Mouse (Mus musculus) thymus, postnatal 10 days (tissue): ENCODE measurements at regions not wholly inside any gene's neighbourhood (a gene's known extent, or its start where the extent isn't known, plus 50 kb on each side); places are given as distances from the start of the nearest gene placed in this dataset.

Source experiments
- DNase-seq, 2 experiments: peaks; one replicate each; pipeline ENCODE4 v3.0.0; 2021; ENCODE audit warnings: low spot score in 2 of 2

DNA sequence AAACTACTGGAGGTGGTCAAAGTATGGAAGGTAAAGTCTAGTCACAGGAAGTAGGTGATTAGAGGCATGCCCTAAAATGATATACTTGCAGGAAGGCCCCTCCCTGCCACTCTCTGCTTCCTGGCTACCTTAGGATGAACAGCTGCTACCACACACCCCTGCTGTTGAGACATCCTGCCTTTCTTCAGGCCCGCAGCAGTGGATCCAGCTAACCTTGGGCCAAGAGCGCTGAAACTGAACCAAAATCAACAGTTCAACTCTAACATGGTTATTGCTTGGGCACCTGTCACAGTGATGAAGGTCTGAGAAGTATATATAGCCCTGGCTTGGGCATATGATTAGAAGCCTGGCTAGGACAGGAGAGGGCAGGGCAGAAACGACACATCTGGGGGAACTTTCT lies 352.4 kb downstream of the Prdm2 start:
- DNase-seq = no peak

DNA sequence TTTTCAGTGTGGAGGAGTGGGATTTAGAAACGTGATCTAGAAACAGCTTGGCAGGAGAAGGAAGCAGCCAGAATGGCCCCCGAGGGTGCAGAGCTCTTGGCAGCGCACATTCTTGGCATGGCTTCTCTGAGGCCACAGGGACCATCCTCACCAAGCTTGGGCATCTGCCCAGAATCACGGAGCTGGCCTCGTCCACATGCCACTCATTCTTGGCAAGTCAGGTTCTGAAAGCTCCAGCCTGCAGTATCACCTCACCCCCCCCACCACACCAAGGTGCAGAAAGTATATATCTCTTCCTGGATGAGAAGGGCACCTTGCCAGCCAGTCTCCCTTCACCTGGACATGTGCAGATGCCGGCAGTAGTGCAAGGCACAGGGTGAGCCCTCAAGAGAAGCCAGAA lies 356.2 kb downstream of the Prdm2 start:
- no peak for DNase-seq

DNA sequence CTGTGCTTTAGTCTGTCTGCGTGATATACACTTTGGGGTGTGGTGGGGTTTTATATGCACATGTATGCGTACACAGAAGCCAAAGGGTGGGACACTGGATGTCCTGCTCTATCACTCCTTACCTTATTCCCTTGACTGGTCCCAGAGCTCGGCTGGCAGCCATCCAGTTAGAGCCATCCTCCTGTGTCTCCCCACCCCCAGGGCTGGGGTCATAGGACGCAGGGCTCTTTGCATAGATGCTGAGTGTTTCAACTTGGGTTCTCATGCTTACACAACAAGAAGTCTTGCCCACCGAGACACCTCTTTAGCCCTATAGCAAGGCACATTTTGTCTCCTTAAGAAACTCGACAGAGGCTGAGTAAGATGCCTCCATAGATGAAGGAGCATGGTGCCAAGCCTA lies 357.2 kb downstream of the Prdm2 start:
- no peak for DNase-seq

DNA sequence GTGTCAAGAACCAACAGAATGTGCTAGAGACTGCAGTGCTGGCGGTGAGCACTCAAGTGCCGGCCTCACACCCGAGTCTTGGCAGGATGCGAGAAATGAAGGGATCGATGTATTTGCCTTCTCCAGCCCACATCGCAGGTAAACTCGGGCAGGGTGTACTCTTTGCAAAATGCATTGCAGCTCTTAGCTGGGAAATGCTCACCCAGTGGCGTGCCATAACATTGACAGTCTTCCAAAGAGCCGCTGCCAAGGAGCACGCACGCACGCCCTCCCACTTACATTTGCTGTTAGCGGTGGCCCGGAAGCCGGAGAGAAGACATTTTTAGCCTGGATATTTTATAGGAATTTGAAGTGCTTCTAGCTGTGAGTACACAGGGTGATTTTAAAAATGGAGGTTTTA lies 358.9 kb downstream of the Prdm2 start:
- no peak for DNase-seq

DNA sequence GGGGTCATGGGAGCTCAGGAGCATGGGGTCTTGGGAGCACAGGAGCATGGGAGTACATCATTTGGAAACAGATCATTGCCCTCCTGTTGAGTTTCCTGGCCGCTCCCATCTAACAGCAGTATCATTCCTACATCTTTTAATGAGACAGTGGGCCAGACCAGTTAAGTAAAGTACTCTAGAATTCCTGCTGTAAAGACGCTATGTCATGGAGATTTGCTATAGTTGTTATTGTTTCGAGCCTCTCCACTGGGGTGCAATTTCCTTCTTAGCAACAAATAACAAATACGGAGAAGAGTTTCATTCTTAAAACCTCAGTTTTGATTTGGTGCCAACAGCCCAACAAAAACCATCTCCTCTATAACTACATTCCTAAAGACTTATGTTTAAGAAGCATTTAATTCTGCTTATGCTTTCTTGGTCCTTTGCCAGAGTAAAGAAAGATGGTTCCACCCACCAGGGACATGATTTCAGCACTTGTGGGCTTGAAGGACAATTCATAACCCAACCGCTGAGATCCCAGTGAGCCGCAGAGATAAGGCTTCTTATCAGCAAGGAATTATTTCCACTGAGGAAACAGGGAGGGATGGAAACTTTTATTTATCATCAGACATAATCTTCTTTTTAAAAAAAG lies 367.6 kb downstream of the Prdm2 start:
- DNase-seq = no peak

DNA sequence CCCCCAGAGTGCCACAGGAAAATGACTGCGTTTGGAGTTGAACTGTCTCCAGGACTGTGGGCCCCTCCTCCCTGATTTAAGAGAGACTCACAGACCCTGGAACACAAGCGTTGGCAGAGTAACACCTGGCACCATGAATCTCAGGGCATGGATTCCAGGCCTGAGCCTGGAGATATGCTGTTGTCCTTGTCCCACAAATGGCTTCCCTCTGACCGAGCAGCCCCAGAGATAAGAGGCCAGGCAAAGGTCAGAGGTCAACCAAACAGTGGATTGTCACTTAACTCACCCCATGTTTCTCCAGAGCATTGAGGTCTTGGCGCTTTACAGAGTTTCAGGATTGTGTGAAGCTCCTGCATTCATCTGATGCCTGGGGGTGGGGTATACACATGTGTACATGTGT lies 373.3 kb downstream of the Prdm2 start:
- no peak for DNase-seq

DNA sequence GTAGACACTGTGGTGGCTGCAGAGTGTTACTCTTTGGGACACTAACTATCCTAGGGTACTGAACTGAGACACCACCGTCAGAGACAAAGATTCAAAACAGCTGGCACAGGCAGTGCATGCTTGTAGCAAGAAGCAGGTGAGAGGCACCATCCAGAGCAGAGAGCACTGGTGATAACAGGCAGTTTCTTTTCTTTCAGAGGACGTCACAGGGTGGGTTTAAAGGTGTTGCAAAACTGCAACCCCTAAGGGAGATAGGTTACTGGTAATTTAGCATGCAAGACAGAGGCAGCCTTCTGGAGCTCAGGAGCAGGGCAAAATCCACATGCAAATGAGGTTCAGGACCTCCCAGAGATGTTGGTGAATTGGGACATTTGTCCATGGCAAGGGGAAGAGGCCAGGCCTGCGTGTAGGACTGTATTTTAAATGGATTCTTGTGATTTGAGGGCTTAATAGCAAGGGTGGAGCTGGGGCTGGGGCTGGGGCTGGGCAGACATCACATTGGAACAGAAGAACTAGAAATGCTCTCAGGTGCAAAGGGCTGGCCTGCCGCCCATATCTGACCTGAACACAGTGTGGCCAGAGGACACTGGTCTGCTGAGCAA lies 374.3 kb downstream of the Prdm2 start:
- no peak for DNase-seq

DNA sequence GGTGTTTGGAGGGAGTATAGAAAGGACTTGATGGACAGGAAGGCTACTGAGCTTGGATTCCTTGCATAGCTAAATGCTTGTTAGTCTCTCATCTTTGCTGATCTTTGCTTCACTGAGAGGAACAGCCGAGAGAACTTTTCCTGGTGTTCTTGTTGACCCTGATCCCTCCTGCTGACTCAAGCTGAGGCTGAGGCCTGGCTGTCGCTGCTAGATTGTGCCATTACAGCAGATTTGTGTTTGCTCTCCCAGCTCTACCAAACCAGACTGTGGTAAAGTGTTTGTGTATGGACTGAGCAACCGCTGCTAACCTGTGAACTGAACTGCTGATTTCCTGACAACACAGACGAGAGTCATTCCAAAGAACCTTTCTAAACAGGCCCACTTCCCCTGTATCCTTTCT lies 375.2 kb downstream of the Prdm2 start:
- no peak for DNase-seq

DNA sequence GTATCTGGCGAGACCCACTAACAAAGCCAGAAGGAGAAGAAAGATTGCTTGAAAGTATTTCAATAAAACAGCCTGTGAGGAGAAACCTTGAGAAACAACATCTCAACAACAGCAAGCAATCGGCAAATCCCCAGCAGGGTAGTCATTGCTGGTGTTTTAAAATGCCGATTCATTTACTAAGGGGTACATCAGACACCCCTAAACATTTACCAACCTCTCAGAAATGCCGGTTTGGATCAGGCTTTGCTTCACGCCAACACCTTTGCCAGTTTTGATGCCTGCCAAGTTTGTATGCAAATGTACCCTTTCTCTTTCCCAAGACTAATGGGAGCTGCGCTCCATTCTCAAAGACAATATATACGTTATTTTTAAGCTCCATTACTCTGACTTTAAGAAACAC lies 383.1 kb downstream of the Prdm2 start:
- no peak for DNase-seq

DNA sequence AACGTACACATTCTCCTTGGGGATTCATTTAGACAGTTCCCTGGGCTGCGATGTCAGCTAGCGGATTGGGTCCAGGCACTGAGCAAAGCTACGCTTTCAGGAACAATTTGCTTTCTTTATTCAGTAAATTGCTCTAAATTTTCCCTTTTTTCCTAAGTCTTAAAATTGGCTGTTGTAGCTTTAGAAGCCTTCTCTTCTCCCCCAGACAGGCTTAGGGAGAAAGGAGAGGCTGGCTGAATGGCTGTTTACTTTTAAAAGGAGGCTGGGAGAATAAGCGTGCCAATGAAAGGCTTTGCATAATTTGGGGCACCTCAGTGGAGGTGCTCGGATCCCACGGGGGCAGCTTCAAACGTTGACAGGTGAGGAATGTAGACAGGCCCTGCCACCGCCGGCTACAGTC lies 383.8 kb downstream of the Prdm2 start:
- DNase-seq = no peak

DNA sequence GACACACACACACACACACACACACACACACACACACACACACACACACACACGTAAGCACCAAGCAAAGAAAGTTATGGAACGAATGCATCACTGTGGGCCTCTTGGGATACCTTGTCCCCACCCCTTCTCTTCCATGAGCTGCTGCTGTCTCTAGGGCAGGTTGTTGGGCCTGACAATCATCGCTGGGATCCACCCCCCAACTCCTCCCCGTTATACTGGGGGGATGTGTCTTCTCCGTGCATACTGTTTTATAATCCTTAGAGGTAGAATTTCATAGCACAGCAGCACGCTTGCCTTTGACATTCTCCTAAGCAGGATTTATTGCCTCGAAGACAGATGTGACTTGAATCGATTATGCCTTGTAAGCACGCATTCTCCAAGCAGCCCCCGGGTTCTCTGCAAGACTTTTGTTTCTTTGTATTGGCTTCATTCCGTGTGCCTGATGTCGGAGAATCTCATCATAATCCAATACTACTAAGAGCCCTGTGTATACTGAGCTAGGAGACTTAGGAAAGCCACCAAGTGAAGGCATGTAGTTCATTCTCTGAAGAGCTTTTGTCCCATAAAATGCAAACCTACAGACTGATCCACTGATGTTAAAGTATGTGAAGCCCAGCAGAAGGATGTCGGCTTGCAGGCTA lies 386.4 kb downstream of the Prdm2 start:
- DNase-seq = no peak

DNA sequence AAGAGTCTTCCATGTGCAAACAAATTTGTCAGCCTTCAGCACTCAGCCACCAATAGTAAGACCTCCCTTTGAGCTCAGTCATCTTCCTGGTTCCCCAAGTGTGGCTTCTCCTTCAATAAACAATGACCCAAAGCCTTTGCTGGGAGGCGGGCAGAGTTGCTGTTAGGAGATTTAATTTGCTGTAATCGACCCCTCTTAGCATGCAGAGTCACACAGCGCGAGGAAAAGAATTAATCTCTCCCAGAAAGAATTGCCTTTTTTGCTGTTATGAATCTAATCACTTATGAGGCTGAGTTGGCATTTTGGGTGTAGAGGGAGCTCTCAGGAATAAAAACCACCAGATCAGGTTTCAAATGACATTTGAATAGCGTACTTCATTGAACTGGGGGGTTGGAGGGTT lies 387.0 kb downstream of the Prdm2 start:
- no peak for DNase-seq

DNA sequence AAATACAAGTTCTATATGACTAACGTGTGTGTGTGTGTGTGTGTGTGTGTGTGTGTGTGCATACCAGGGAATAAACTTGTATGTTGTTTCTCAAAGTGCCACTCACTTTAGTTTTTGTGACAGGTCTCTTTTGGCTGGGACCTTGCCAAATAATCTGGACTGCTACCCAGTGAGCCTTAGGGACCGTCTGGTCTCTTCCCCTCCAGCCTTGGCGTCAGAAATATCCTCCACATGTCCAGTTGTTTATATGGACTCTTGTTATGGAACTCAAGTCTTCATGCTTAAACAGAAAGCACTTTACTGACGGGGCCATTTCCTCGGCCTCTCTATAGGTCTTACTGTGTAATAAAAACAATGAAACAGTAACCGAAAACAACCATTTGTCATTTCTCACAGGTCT lies 394.4 kb downstream of the Prdm2 start:
- DNase-seq = no peak

DNA sequence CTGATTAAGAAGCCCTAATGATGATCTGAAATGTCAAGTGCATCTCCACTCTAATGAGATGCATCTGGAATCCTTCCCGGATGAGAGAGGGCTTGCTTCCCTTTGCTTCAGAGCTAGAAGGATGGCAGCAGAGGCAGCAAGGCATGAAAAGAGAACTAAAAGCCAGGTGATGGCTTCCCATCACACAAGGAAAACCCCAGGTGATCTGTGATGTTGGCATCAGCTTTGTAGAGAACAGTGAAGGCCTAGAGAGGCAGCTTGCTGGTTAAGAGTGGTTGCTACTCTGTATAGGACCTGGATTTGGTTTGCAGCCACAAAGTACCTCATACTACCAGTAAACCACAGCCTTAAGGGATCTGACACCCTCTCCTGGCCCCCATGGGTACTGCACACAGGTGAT lies 395.8 kb downstream of the Prdm2 start:
- no peak for DNase-seq

DNA sequence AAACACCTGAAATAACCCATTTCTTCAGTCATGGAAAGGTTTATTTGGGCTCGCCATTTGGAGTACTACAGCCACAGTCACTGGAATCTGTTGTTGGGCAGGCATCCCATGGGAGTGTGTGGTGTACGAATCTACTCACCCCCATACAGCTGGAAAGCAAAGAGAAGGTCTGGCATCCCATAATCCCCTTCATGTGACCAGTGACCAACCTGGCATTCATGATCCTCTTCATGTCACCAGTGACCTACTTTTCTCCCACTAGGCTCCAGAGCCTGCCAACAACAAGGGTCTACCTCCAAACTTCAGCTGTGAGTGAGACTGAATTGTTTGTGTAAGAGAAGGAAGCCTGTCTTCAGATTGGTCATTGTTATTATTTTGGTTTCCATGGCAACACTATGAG lies 409.0 kb downstream of the Prdm2 start:
- DNase-seq = no peak

DNA sequence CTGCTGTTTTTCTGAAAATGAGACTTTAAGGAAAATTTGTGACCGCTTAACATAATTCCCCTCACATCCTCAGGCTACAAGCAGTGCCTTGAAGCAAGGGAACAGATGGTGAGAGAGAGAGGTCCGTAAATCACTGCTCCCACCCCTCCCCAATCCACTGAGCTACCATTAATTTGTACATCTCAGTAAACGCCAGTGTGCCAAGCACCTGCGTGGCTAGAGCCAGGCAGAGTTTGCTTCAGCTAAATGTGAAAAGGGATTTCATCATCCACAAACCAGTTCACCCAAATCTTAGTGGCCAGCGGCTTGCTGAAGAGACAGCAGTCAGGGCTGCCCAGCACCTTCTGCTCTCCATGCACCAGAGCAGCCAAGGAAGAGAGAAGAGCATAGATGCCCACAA lies 413.5 kb downstream of the Prdm2 start:
- no peak for DNase-seq

DNA sequence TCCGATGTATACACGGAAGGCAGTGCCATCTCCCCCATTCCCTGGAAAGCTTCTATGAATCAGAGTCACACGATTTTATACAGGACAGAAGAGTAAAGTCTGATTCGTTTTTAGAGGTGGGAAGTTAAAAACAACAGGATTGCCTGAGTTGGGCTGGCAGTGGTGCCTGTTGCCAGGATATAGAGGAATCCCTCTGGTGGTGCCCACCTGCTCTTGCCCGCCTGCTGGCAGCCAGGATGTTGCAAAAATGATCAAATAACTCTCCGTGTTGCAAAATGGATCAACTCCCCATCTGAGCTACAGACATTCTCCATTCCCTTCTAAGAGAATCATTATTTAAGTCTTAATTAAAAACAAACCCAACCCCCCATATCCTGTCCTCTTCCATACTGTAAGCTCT lies 414.0 kb downstream of the Prdm2 start:
- no peak for DNase-seq

DNA sequence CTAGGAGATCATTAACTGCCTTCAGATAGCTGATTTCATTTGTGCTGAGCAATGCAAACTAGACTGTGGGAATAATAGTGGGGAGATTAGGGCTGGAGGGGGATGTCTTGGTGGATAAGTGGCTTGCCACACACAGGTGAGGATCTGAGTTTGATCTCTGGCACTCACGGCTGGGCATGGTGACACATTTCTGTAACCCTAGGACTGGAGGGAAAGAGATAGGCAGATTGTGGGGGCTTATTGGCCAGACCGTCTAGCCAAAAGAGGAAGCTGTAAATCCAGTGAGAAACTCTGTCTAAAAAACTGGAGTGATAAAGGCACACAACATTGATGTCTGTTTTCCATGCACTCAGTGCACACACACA lies 420.2 kb downstream of the Prdm2 start:
- no peak for DNase-seq

DNA sequence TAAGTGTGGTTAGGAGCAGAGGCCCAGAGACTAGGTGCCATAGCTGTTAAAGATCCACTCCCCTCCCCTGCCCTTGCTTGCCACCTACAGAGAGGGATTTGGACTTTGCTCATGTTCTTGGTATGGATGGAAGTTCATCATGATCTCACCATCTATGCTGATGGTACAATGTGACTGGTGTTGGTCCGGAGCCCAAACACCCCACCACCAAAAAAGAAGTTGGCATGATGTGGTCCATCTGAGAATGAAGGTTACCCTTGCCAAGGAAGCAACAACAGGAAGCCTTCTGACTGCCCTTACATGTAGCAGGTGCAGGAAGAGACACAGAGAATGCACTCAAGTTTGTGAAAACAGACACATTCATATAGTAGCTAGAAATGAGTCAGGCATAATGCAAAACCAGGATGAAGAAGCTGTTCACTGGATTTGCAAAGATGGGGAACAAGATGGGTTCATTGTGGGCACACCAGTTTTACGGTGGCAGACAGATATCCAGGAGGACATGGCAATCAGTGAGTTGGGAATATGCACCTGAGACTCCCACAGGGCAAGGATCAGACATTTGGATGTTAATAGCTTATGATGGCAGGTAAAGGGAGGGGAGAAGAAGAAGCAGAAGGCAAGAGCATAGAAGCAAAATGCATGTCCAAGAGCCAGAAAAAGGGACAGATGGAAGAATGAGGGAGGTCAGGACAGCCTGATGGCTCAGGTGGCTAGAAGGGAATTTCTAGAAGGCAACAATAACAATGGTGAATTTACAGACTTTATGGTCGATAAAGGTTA lies 420.8 kb downstream of the Prdm2 start:
- no peak for DNase-seq

DNA sequence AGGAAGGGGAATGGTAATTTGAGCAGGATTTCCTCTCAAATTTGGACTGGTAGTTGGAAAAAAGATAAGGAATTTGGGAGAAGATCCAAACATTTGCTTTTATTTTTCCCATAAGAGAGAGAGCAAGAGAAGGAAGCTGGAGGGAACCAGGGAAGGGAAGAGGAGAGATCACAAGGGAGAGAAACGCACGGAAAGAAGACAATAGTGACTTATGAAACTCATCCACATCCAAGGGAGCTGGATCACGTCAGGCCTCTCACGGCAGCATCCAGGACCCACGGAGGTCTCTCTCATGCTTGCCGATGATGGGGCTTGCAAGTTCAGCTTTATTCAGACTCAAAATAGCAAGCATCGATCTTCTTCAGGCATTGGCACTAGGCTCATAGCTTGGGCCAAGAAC lies 423.7 kb downstream of the Prdm2 start:
- DNase-seq = no peak

DNA sequence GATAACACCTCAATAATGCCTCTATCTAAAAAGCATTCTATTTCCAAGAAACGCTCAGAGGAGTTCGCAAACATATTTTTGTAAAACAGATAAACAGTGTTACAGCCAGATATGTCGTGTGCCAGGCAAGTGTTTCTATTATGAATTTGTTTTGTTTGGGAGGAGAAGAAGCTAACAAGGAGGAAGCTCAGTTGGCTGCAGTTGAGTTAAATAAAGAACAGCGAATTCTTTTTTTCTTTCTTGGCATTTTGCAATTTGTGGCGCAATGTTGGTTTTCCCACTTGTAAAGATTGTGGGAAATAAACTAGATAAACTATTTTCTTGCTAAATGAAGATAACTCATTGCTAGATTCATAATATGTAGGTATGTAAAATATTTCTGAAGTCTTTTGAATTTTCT lies 427.4 kb downstream of the Prdm2 start:
- DNase-seq = no peak

DNA sequence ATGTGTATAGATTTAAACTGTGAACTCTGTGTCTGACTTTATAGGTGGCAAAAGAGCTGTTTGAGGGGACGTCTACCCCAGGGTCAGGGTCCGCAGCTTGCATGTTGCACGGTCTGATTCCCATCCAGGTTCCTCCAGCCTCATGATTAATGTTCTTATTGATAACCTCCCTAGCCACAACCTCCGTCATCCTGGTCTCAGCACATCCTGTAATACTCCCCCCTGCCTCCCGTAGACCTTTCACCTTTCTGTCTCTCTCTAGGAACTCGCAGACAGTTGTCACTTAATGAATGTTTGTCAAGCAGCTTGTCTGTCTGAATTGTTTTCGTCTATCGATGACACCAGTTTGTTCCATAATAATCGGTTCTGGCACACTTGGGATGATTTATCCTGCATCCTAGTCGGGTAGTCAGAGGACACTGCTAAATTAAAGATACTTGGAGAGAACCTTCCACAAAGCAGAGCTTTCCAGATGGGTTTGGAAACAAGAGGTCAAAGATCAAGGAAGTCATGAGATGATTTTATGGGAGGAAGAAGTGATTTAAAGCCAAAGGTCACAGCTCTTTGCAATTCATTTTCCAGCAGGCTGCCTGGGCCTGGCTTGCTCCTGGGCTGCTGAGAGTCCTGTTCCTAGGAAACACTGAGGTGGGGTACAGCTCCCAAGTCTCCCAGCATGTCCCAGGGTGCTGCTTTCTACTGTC lies 435.9 kb downstream of the Prdm2 start:
- no peak for DNase-seq
